Mouse (Mus musculus): ENCODE data around the gene Ap5b1.

GRCm38 (mm10) chr19:5581995-5582394 is 14.2 kb downstream of the Ap5b1 start:
- TF ChIP-seq GATA1 (IDR thresholded peaks at IDR 0.05; ENCODE audit: borderline replicate concordance, low read length) (no peak), FLI1 (IDR thresholded peaks at IDR 0.05; ENCODE audit: low read length) (no peak)
